Mouse (Mus musculus): ENCODE measurements around the gene Rbpms2. TPM values are rescaled to one million over a fixed set of nuclear protein-coding genes. Genes with fewer than 3 reads are reported as not detected.

Gene Rbpms2
- polyA plus RNA-seq, 1 experiment from 2014 or later: 31.5 TPM

DNA sequence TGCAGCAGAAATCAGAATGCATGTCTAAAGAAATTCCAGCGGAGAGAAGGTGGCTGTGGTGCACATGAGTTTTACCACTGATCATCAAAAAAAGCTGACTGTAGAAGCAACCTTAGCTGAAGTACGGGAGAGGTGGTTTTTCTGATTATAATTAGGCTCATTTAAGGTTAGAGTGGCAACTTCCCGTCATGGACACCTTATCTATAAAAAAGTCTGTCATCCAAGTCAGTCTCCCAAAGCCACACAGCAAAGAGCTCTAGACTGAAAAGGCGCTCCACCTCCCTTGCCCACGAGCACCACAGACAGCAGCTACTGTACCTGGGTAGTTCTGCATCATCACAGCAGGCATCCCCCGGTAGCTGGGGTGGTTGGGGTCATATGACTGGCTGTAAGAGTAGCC, 71.1 kb downstream of the Rbpms2 start:
- 89% methylated on average over 6 of the region's 6 CpGs for WGBS
- Histone ChIP-seq H3K27ac (replicated peaks; ENCODE audit: low read depth, low read length) (no peak overlapping the region), H3K27me3 (ENCODE audit: control insufficient read depth, insufficient read depth, low read length) (no peaks in the 10 kb centered on the region), H3K36me3 (ENCODE audit: control insufficient read depth, insufficient read depth, low read length) (peaks cover 7% of the 10 kb centered on the region; the same call in 1 of the 2 replicates), H3K9me3 (ENCODE audit: control insufficient read depth, low read length) (no peaks in the 10 kb centered on the region), H3K4me2 (ENCODE audit: low read depth, severe bottlenecking) (no peak overlapping the region), H3K4me3 (ENCODE audit: low read depth, low read length) (no peak overlapping the region), H3K9ac (ENCODE audit: low read length) (no peak overlapping the region), H3K4me1 (ENCODE audit: control insufficient read depth, insufficient read depth, low read length) (no peaks in the 10 kb centered on the region)
- DNase-seq (ENCODE audit: low spot score) (no peak), ATAC-seq (ENCODE audit: insufficient number of reproducible peaks, low FRiP score, low TSS enrichment, low read depth) (no peak)

DNA sequence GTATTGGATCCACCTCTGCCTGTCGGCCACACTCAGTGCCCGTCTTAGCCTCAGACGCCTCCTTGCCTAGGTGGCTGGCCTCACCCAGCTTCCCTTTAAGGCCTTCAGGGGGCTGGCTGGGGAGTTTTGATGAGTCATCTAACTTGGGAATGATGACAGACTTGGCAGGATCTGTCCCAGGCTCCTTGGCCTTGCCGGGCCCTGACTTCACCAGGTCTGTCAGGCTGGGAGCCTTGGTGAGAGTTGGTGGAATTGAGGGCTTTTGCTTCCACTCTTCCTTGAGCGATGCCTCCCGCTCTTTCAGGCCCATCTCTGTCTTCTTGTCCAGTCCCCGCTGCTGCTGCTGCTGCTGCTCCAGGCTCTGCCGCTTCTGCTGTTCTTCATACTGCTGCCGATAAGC, 72.8 kb downstream of the Rbpms2 start:
- DNase-seq (ENCODE audit: low spot score): no peak

DNA sequence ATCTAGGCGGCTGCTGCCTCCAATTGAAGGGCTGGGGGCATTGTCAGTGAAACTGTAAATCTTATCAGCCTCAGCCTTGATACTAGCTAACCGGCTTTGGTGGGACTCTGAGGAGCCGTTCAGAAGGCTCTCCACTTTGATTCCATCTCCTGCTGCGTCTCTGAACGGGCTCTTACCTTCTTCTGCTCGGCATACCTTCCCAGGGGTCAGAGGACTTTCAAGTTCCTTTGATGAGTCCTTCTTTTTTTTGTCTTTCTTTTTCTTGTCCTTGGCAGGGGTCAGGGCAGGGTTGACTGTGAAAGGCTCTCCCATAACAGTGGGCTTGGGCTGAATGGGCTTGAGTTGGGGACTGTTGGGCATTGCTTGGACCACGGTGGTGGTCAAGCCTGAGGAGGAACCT, 73.8 kb downstream of the Rbpms2 start:
- Histone ChIP-seq H3K9ac (ENCODE audit: low read length) (no peak overlapping the region), H3K36me3 (ENCODE audit: control insufficient read depth, insufficient read depth, low read length) (peaks cover 7% of the 10 kb centered on the region; the same call in 1 of the 2 replicates), H3K9me3 (ENCODE audit: control insufficient read depth, low read length) (no peaks in the 10 kb centered on the region), H3K4me3 (ENCODE audit: low read depth, low read length) (no peak overlapping the region), H3K27ac (replicated peaks; ENCODE audit: low read depth, low read length) (no peak overlapping the region), H3K4me1 (ENCODE audit: control insufficient read depth, insufficient read depth, low read length) (no peaks in the 10 kb centered on the region), H3K27me3 (ENCODE audit: control insufficient read depth, insufficient read depth, low read length) (no peaks in the 10 kb centered on the region), H3K4me2 (ENCODE audit: low read depth, severe bottlenecking) (no peak overlapping the region)
- ATAC-seq (ENCODE audit: insufficient number of reproducible peaks, low FRiP score, low TSS enrichment, low read depth) (no peak), DNase-seq (ENCODE audit: low spot score) (no peak)
- WGBS: 88% methylated on average over 7 of the region's 7 CpGs

More for the DNA sequence above, 72.8 kb downstream of the Rbpms2 start:
- no peak for ATAC-seq (ENCODE audit: insufficient number of reproducible peaks, low FRiP score, low TSS enrichment, low read depth)
- Histone ChIP-seq H3K4me1 (ENCODE audit: control insufficient read depth, insufficient read depth, low read length) (no peaks in the 10 kb centered on the region), H3K4me3 (ENCODE audit: low read depth, low read length) (no peak overlapping the region), H3K27me3 (ENCODE audit: control insufficient read depth, insufficient read depth, low read length) (no peaks in the 10 kb centered on the region), H3K9me3 (ENCODE audit: control insufficient read depth, low read length) (no peaks in the 10 kb centered on the region), H3K4me2 (ENCODE audit: low read depth, severe bottlenecking) (no peak overlapping the region), H3K27ac (replicated peaks; ENCODE audit: low read depth, low read length) (no peak overlapping the region), H3K36me3 (ENCODE audit: control insufficient read depth, insufficient read depth, low read length) (peaks cover 7% of the 10 kb centered on the region; the same call in 1 of the 2 replicates), H3K9ac (ENCODE audit: low read length) (no peak overlapping the region)
- WGBS: 90% methylated on average over 9 of the region's 9 CpGs

DNA sequence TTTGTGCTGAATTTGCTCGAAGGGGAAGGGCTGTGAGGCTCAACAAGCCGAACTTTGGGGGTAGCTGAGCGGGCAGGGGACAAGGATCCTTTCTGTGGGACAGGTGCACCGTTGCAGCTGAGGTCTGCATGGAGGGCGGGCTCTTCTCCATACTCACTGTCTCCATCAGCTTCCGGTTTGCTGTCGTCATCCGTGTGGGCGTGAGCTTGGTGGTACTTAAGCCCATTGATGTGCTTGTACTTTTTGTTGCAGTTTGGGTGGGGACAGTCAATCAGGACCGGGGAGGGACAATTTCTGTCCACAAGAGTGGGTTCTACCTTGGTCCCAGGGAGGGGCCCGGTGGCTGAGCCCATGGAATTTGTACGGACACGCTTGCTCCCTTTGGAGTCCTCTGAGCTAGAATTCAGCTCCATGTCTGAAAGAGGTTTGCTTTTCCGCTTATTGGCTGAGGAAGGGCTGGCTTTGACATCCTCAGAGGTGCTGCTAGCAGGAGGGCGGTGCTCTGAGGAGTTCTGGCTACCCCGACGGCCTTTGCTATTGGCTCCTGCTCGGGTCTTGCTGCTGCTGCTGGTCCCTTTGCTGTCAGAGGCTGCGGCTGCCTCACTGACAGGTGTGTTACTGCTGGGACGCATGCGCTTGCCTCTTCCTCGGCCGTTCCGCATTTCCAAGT, 74.6 kb downstream of the Rbpms2 start:
- peaks cover 9% of the 10 kb centered on the region; the same call in 1 of the 2 replicates for H3K36me3 ChIP-seq (ENCODE audit: control insufficient read depth, insufficient read depth, low read length)
- WGBS: 90% methylated on average over 24 of the region's 24 CpGs

More for the DNA sequence above, 74.6 kb downstream of the Rbpms2 start:
- Histone ChIP-seq H3K4me3 (ENCODE audit: low read depth, low read length) (no peak overlapping the region), H3K9me3 (ENCODE audit: control insufficient read depth, low read length) (no peaks in the 10 kb centered on the region), H3K9ac (ENCODE audit: low read length) (no peak overlapping the region), H3K4me2 (ENCODE audit: low read depth, severe bottlenecking) (no peak overlapping the region), H3K27ac (replicated peaks; ENCODE audit: low read depth, low read length) (no peak overlapping the region), H3K4me1 (ENCODE audit: control insufficient read depth, insufficient read depth, low read length) (no peaks in the 10 kb centered on the region), H3K27me3 (ENCODE audit: control insufficient read depth, insufficient read depth, low read length) (no peaks in the 10 kb centered on the region)
- ATAC-seq (ENCODE audit: insufficient number of reproducible peaks, low FRiP score, low TSS enrichment, low read depth) (no peak), DNase-seq (ENCODE audit: low spot score) (no peak)

Other genes with a start within 250 kb of the Rbpms2 start
- gene Kbtbd13, start 238.0 kb upstream of the Rbpms2 start, polyA plus RNA-seq (2014; fragmentation: Nextera tagmentation; extraction: Ambion mirVana): 0.64 and 1.0 TPM in 2 replicates
- 7.5 and 9.7 TPM in 2 replicates for gene Rasl12, start 231.1 kb upstream of the Rbpms2 start, polyA plus RNA-seq (2014; fragmentation: Nextera tagmentation; extraction: Ambion mirVana)
- gene Slc51b, start 206.7 kb upstream of the Rbpms2 start, polyA plus RNA-seq (2014; fragmentation: Nextera tagmentation; extraction: Ambion mirVana): not detected in 2 replicates
- gene Mtfmt, start 193.9 kb upstream of the Rbpms2 start, polyA plus RNA-seq (2014; fragmentation: Nextera tagmentation; extraction: Ambion mirVana): 20.1 and 21.1 TPM in 2 replicates
- 114 and 121 TPM in 2 replicates for gene Spg21, start 168.7 kb upstream of the Rbpms2 start, polyA plus RNA-seq (2014; fragmentation: Nextera tagmentation; extraction: Ambion mirVana)
- not detected in 2 replicates for gene Ankdd1a, start 109.5 kb upstream of the Rbpms2 start, polyA plus RNA-seq (2014; fragmentation: Nextera tagmentation; extraction: Ambion mirVana)
- 12.2 and 12.5 TPM in 2 replicates for gene Plekho2, start 49.6 kb upstream of the Rbpms2 start, polyA plus RNA-seq (2014; fragmentation: Nextera tagmentation; extraction: Ambion mirVana)
- gene Pif1, start 42.5 kb upstream of the Rbpms2 start, polyA plus RNA-seq (2014; fragmentation: Nextera tagmentation; extraction: Ambion mirVana): 13.3 and 15.0 TPM in 2 replicates
- gene Oaz2, start 38.4 kb downstream of the Rbpms2 start, polyA plus RNA-seq (2014; fragmentation: Nextera tagmentation; extraction: Ambion mirVana): 254 and 261 TPM in 2 replicates
- 7.3 and 8.2 TPM in 2 replicates for gene Zfp609, start 197.9 kb downstream of the Rbpms2 start, polyA plus RNA-seq (2014; fragmentation: Nextera tagmentation; extraction: Ambion mirVana)